Mouse (Mus musculus) neural tube, embryonic 14.5 days (tissue): ENCODE data around the gene Zbtb1. TPM values are rescaled to one million over a fixed set of nuclear protein-coding genes. Genes with fewer than 3 reads are reported as not detected.
A peak's percentile ranks its signal among the peaks of the same experiment; 100 is the strongest.

ENCODE experiments used
- ATAC-seq: fragments of 200-750 bp; cut with Nextera tagmentation; 2 replicates; pipeline ENCODE4 v1.8.0; 2017; ENCODE audit warnings: low read depth, mild to moderate bottlenecking, moderate TSS enrichment, moderate library complexity
- H3K27ac ChIP-seq: fragments of 300-500 bp; sonication (generic); 2 replicates; pipeline ENCODE4 v1.5.1; 2014; ENCODE audit warnings: low read depth, mild to moderate bottlenecking, control low read depth, low read length, moderate library complexity, mixed read lengths
- H3K27me3 ChIP-seq: fragments of 300-500 bp; sonication (generic); 2 replicates; pipeline ENCODE4 v1.6.1; 2014; ENCODE audit warnings: low read length; ENCODE audit not compliant: control insufficient read depth, insufficient read depth
- H3K36me3 ChIP-seq: fragments of 300-500 bp; sonication (generic); 2 replicates; pipeline ENCODE4 v1.6.1; 2014; ENCODE audit warnings: low read length, mixed read lengths; ENCODE audit not compliant: control insufficient read depth, insufficient read depth
- H3K4me1 ChIP-seq: fragments of 300-500 bp; sonication (generic); 2 replicates; pipeline ENCODE4 v1.6.1; 2014; ENCODE audit warnings: low read length; ENCODE audit not compliant: control insufficient read depth, insufficient read depth
- H3K4me2 ChIP-seq: fragments of 300-500 bp; sonication (generic); 2 replicates; pipeline ENCODE4 v1.6.1; 2014; ENCODE audit warnings: mild to moderate bottlenecking, low read depth, low read length, control low read depth
- H3K4me3 ChIP-seq: fragments of 300-500 bp; sonication (generic); 2 replicates; pipeline ENCODE4 v1.5.1; 2014; ENCODE audit warnings: low read depth, low read length, control low read depth, mixed read lengths
- H3K9ac ChIP-seq: fragments of 300-500 bp; sonication (generic); replicated peaks from 2 replicates; pipeline ENCODE4 v1.6.1; 2014; ENCODE audit warnings: low read depth, mild to moderate bottlenecking, control low read depth, low read length, mixed read lengths
- H3K9me3 ChIP-seq: fragments of 300-500 bp; sonication (generic); 2 replicates; pipeline ENCODE4 v1.6.1; 2016; ENCODE audit warnings: low read length; ENCODE audit not compliant: control insufficient read depth
- WGBS: fragments of 180-500 bp; shearing (Covaris S2); extraction: QIAGEN DNeasy Blood & Tissue Kit; methylation state at CpG from one replicate; pipeline ENCODE4 v1.1.7; 2014; 5-methylcytosine and 5-hydroxymethylcytosine counted together
- polyA plus RNA-seq: library from polyadenylated mRNA; unstranded; fragments of >200 nt; fragmentation: Nextera tagmentation; extraction: Ambion mirVana; gene quantifications from 2 replicates; pipeline ENCODE4 v1.2.1, GENCODE M21; 2014

The Zbtb1 gene
- 3.5 and 5.1 TPM in 2 replicates for polyA plus RNA-seq

DNA sequence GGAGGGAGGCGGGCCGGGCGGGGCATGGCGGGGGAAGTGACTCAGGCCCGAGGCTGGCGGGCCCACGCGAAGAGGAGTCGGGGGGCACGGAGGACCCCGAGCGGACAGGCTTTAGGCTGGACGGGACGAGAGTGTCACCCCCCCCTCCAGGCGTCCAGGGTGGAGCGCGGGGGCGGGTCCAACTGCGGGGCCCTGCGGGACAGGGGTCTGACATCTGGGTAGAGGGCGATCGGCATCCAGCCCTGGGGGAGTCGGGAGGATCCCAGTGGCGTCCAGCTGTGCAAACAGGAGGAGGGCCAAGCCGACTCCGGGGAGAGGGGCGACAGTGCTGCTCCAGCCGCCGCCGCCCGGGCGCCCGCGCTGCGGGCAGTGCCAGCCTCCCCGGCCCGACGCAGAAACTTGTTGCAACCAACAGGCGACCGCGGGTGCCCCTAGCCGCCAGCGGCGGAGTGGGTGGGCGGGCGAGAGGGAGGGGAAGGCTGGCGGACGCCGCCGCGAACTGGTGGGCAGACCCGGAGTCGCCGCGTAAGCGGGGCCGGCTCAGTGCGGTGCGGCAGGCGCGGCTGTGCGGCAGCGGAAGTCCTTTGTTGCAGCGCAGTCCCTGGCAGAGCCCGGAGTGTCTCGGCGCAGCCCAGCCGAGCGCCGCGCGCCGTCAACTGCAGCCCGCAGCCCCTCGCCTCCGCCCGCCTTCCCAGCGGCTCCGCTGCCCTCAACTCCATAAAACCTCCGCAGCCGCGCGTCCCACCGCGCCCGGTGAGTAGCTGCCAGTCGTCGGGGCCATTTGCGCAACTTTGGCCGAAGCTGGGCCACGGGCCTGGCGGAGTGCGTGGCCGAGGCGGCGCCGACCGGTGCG lies at the start of gene Zbtb1:
TSS of gene Zbtb1 (plus strand) at position 289 of the 853 bp plus-strand sequence.
- WGBS = 0% methylated on average over 78 of the region's 99 CpGs
- Histone ChIP-seq H3K4me3 (peak within 1 kb of the TSS; percentile 90), H3K4me1 (peaks cover 29% of the 10 kb centered on the region), H3K27me3 (no peaks in the 10 kb centered on the region), H3K9ac (peak within 1 kb of the TSS; percentile 97), H3K36me3 (no peaks in the 10 kb centered on the region), H3K27ac (peak within 1 kb of the TSS; percentile 98), H3K4me2 (peak within 1 kb of the TSS; percentile 76), H3K9me3 (no peaks in the 10 kb centered on the region)
- ATAC-seq = peak; percentile 60

GRCm38 (mm10) chr12:76324679-76325431 lies 45.2 kb upstream of the Zbtb1 start, which contains the start of gene Akap5:
Gene Akap5, plus strand, starts transcription at chr12:76324891.
- 1% methylated on average over 53 of the region's 53 CpGs for WGBS
- peak; percentile 99 for ATAC-seq
- Histone ChIP-seq H3K4me2 (peak within 1 kb of the TSS; percentile 71), H3K4me1 (no peaks in the 10 kb centered on the region), H3K9me3 (no peaks in the 10 kb centered on the region), H3K27me3 (no peaks in the 10 kb centered on the region), H3K9ac (peak within 1 kb of the TSS; percentile 56), H3K4me3 (peak within 1 kb of the TSS; percentile 67), H3K27ac (peak within 1 kb of the TSS; percentile 56), H3K36me3 (peaks cover 8% of the 10 kb centered on the region)

GRCm38 (mm10) chr12:76326437-76327220 lies 43.4 kb upstream of the Zbtb1 start:
- H3K4me3 ChIP-seq = no peak overlapping the region
- 89% methylated on average over 23 of the region's 23 CpGs for whole genome bisulfite sequencing
- no peak overlapping the region for H3K9ac ChIP-seq
- no peaks in the 10 kb centered on the region for H3K36me3 ChIP-seq
- H3K27me3 ChIP-seq = no peaks in the 10 kb centered on the region
- no peaks in the 10 kb centered on the region for H3K4me1 ChIP-seq
- no peaks in the 10 kb centered on the region for H3K9me3 ChIP-seq
- H3K27ac ChIP-seq = no peak overlapping the region
- no peak for ATAC-seq
- no peak overlapping the region for H3K4me2 ChIP-seq

DNA sequence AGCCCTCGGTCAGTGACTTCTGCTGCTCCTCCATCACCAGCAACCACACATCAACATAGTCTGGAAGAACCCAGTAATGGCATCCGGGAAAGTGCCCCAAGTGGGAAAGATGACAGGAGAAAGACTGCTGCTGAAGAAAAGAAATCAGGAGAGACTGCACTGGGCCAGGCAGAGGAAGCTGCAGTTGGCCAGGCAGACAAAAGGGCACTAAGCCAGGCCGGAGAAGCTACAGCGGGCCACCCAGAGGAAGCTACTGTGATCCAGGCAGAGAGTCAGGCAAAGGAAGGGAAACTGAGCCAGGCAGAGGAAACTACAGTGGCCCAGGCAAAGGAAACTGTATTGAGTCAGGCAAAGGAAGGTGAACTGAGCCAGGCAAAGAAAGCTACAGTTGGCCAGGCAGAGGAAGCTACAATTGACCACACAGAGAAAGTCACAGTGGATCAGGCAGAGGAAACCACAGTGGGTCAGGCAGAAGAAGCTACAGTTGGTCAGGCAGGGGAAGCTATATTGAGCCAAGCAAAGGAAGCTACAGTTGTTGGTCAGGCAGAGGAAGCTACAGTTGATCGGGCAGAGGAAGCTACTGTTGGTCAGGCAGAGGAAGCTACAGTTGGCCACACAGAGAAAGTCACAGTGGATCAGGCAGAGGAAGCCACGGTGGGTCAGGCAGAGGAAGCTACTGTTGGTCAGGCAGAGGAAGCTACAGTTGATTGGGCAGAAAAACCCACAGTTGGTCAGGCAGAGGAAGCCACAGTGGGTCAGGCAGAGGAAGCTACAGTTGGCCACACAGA lies 41.3 kb upstream of the Zbtb1 start:
- Histone ChIP-seq H3K4me2 (no peak overlapping the region), H3K27me3 (no peaks in the 10 kb centered on the region), H3K27ac (no peak overlapping the region), H3K36me3 (no peaks in the 10 kb centered on the region), H3K9me3 (no peaks in the 10 kb centered on the region), H3K4me3 (no peak overlapping the region), H3K9ac (no peak overlapping the region), H3K4me1 (no peaks in the 10 kb centered on the region)
- WGBS = 94% methylated on average over 6 of the region's 6 CpGs
- ATAC-seq = no peak

DNA sequence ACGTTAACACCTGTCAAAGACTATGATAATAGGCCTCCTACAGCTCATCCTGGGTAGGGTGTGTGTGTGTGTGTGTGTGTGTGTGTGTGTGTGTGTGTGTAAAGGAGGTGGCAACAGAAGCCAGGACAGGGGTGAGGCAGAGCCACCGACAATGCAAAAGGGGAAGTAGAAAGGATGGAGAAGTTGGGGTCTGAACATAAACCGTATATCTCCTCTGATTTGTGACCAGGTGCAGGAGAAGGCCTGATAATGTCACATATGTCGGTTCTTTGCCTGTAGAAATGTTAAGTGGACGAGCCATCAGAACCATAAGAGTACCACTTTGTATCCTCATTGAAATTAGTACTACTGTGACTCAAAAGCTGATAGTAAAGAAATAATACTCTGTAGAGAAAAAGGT lies 36.4 kb upstream of the Zbtb1 start:
- H3K4me2 ChIP-seq = no peak overlapping the region
- no peaks in the 10 kb centered on the region for H3K27me3 ChIP-seq

GRCm38 (mm10) chr12:76335641-76336040 lies 34.4 kb upstream of the Zbtb1 start:
- no peak overlapping the region for H3K27ac ChIP-seq
- H3K9ac ChIP-seq = no peak overlapping the region
- no peak overlapping the region for H3K4me3 ChIP-seq
- no peak overlapping the region for H3K4me2 ChIP-seq
- no peaks in the 10 kb centered on the region for H3K9me3 ChIP-seq
- WGBS = 85% methylated on average over 5 of the region's 5 CpGs
- no peaks in the 10 kb centered on the region for H3K4me1 ChIP-seq
- no peaks in the 10 kb centered on the region for H3K27me3 ChIP-seq
- no peak for ATAC-seq
- H3K36me3 ChIP-seq = no peaks in the 10 kb centered on the region

More for the DNA sequence above, 36.4 kb upstream of the Zbtb1 start:
- no peak for ATAC-seq
- Histone ChIP-seq H3K4me1 (no peaks in the 10 kb centered on the region), H3K4me3 (no peak overlapping the region), H3K27ac (no peak overlapping the region), H3K9ac (no peak overlapping the region), H3K36me3 (no peaks in the 10 kb centered on the region), H3K9me3 (no peaks in the 10 kb centered on the region)
- WGBS = 98% methylated on average over 5 of the region's 5 CpGs

- Histone ChIP-seq H3K36me3 (no peaks in the 10 kb centered on the region), H3K9ac (no peak overlapping the region), H3K4me1 (no peaks in the 10 kb centered on the region), H3K4me2 (no peak overlapping the region), H3K9me3 (no peaks in the 10 kb centered on the region), H3K27me3 (no peaks in the 10 kb centered on the region), H3K27ac (no peak overlapping the region), H3K4me3 (no peak overlapping the region)
- no peak for ATAC-seq
- 87% methylated on average over 17 of the region's 17 CpGs for WGBS
These were observed 33.7 kb upstream of the Zbtb1 start for GRCm38 (mm10) chr12:76336111-76336965.
